Mouse (Mus musculus) bone marrow, adult 2 months (tissue): Measurements from ENCODE around the gene Vegfa. TPM values are rescaled to one million over a fixed set of nuclear protein-coding genes. Genes with fewer than 3 reads are reported as not detected.

Experiments used
- H3K27ac ChIP-seq: fragments of 200-500 bp; 2 replicates; pipeline ENCODE4 v1.5.1; 2012; ENCODE audit warnings: low read depth, mild to moderate bottlenecking, control low read depth, inconsistent platforms, low read length; ENCODE audit not compliant: control insufficient read depth, poor library complexity, insufficient read depth
- H3K4me1 ChIP-seq: fragments of 200-500 bp; 2 replicates; pipeline ENCODE4 v1.6.1; 2011; ENCODE audit warnings: low read length; ENCODE audit not compliant: control insufficient read depth, insufficient read depth
- H3K4me3 ChIP-seq: fragments of 200-500 bp; replicated peaks from 2 replicates; pipeline ENCODE3; 2011; ENCODE audit warnings: mild to moderate bottlenecking, low read depth, low read length, control low read depth; ENCODE audit not compliant: control insufficient read depth
- CTCF ChIP-seq: fragments of 200-500 bp; IDR thresholded peaks from 2 replicates; pipeline ENCODE4 v1.5.1; 2011; ENCODE audit warnings: low read length, control low read depth; ENCODE audit not compliant: control insufficient read depth, insufficient read depth
- POLR2A ChIP-seq: fragments of 200-500 bp; IDR thresholded peaks from 2 replicates; pipeline ENCODE4 v1.6.1; 2011; ENCODE audit warnings: low read depth, mild to moderate bottlenecking, control low read depth, low read length, borderline replicate concordance; ENCODE audit not compliant: control insufficient read depth
- WGBS: fragments of 180-500 bp; shearing (Covaris S2); methylation state at CpG from one replicate; pipeline ENCODE4 v1.1.7; 2018; 5-methylcytosine and 5-hydroxymethylcytosine counted together
- polyA plus RNA-seq: library from polyadenylated mRNA; stranded (reverse); fragments of >200 nt; gene quantifications from 2 replicates; pipeline ENCODE4 v1.2.4, GENCODE M21; 2011; ENCODE audit warnings: low replicate concordance; ENCODE audit not compliant: missing spikeins, insufficient read depth, insufficient read length

The Vegfa gene
- polyA plus RNA-seq, 1 experiment, result 18.8 TPM

DNA sequence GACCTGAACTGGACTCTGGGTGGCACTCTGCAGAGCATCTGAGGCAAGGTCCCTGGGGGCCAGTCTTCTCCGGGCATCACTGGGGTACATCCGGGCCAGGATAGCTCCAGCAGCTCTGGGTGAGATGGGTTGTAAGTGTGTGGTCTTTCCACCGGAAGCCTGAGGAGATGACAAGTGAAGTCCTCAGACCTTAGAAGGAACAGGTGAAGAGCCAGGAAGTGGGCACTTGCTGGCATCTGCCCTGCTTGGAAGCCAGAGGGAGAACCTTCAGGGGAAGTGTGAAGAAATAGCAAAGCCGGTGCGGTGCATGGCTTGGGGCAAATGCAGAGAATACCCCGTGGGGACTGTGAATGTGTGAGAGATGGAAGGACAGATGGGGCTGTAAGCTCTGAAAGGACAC, 21.7 kb downstream of the Vegfa start:
- TF ChIP-seq CTCF (no peak), POLR2A (no peak)
- H3K4me1 ChIP-seq, result peaks cover 12% of the 10 kb centered on the region
- H3K4me3 ChIP-seq, result no peak overlapping the region
- WGBS, result 18% methylated on average over 6 of the region's 6 CpGs
- H3K27ac ChIP-seq, result peak overlapping the region; percentile 68

DNA sequence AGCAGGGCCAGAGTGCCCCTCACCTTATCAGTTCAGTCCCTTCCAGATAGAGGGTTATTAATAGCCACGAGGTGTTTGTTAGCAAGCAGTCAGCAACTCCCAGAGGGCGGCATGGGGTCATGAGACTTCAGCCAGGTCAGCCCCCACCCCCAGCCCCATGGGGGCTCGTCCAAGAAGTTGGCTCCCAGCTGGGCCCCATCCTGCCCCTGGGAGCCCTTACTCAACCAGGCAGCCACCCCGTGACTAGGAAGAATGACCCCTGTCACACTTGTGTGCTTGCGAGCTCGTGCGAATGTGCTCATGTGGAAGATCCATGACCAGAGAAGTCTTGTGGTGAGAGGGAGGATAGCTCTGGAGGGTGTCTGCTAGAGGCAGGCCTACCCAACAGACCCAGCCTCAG, 23.0 kb downstream of the Vegfa start:
- WGBS, result 49% methylated on average over 7 of the region's 7 CpGs
- Histone ChIP-seq H3K4me3 (no peak overlapping the region), H3K4me1 (peaks cover 14% of the 10 kb centered on the region), H3K27ac (peak overlapping the region; percentile 45)
- TF ChIP-seq POLR2A (no peak), CTCF (no peak)

DNA sequence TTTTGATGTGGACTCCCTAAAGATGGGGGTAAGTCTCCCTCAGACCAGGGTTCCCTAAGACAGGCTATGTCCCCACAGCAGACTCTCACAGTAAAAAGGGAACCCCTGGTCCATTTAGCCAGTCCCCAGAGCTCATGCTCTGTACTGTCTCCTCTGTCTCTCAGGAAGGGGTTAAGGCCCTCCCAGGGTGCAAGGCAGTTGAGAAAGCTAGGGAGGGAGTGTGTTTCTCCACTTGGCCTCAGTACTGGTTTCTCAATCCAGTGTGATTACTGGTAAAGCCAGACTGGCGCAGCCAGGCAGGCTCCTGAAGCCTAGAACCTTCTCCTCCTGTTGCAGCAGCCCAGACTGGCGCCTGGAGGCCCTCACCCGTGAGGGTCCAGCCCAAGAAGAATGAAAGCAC, 26.7 kb downstream of the Vegfa start:
- 31% methylated on average over 3 of the region's 3 CpGs for WGBS
- peak overlapping the region; percentile 48 for H3K4me3 ChIP-seq
- TF ChIP-seq CTCF (no peak), POLR2A (no peak)
- peaks cover 8% of the 10 kb centered on the region for H3K4me1 ChIP-seq
- peak overlapping the region; percentile 87 for H3K27ac ChIP-seq

DNA sequence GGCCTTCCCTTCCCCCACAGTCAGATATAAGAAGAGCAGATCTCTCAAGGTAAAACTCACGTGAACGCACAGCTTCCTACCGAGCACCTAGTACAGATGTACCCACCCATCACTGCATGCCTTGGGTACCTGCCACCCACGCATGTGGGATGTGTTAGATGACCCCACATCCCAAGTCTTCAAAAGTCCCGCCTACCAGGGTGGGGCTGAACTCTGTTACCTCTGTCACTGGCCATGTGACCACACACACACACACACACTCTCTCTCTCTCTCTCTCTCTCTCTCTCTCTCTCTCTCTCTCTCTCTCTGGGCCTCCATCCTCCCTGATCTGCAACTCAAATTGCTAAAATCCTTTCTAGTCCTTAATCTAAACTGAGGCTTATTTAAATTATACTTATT, 27.7 kb downstream of the Vegfa start:
- Histone ChIP-seq H3K4me3 (no peak overlapping the region), H3K4me1 (peaks cover 8% of the 10 kb centered on the region), H3K27ac (no peak overlapping the region)
- TF ChIP-seq CTCF (no peak), POLR2A (no peak)
- WGBS, result 70% methylated on average over 5 of the region's 5 CpGs

DNA sequence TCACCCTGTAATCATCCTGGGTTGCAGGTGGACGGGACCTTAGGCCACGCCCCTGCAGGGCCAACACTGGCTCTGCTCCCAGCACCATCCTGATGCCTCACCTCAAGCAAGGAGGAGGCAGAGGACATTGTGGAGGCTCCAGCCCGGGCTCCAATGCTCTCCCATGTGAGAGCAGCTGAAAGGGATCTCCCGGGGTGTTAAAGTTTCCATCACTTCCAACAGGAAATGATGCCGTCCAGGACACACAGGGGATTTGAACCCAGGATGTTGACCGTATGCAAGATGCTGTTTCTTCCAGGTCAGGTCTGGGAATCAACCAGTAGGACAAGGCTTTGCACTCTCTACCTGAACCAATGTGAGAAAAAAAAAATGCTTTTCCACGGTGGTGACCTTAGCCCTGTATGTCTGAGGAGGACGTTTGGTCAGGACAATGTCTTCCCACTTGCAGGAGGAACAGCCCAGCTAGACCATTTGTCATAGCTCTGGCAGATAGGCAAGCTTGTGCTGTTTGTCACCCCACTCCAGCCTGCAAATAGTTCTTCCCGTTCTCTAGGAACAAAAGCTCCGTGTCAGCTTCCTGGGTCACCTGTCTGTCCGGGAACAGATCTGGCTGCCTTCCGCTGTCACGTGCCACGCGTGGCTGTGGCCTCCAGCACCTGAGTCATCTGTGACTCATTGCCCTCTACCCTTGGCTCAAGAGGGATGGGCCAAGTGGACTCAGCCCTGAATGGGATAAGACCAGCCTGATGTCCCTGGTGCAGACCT, 28.3 kb downstream of the Vegfa start:
- WGBS, result 73% methylated on average over 15 of the region's 15 CpGs
- H3K4me1 ChIP-seq, result peaks cover 6% of the 10 kb centered on the region
- H3K27ac ChIP-seq, result no peak overlapping the region
- no peak for TF ChIP-seq POLR2A
- TF ChIP-seq CTCF, result no peak
- no peak overlapping the region for H3K4me3 ChIP-seq

DNA sequence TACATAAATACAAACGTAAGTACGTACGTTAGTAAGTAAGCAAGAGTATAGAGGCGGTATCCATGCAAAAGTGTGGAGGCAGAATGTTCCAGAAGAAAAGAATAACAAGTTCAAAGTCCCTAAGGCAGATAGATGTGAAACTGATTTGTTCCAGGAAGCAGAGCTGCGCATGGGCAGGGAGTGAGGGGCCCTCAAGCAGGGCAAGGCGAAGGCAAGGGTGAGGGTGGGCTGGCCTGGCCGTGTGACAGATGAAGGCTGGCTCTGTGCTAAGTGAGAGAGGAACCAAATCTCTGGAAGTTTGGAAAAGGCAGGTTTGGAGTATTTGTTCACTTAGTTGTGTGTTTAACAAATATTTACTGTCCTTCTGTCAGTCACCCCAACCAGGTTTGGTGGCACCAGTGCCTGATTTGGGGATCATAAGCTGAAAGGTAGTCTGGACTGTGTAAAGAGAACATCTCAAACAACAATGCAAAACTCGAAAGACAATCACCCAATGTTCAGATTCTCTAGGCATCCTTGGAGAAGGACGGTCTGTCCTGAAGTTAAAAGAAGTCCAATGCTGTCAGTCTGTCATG, 32.7 kb downstream of the Vegfa start:
- 78% methylated on average over 9 of the region's 9 CpGs for WGBS
- H3K4me3 ChIP-seq, result no peak overlapping the region
- peaks cover 1% of the 10 kb centered on the region for H3K4me1 ChIP-seq
- no peak for TF ChIP-seq CTCF
- no peak for TF ChIP-seq POLR2A
- H3K27ac ChIP-seq, result no peak overlapping the region

DNA sequence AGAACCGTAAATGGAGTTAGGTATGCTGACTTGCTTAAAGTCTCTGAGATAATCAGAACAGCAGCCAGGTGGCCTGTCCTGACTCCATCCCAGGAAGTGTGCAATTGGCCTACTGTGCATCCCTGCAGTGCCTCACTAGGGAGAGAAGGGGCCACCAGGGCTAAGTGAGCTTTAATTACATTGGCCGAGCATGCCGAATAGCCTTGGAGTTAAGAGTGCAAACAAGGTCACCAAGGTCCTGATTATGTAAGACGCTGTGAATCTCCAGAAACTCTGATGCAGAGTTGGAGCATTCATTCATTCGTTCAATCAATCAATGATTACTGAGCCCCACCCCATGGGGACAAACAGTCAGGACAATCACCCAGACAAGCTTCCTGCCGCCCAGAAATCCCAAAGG, 33.8 kb downstream of the Vegfa start:
- WGBS, result 62% methylated on average over 6 of the region's 6 CpGs
- Histone ChIP-seq H3K4me1 (no peaks in the 10 kb centered on the region; the same call in none of the 2 replicates), H3K4me3 (no peak overlapping the region), H3K27ac (no peak overlapping the region)
- TF ChIP-seq CTCF (no peak), POLR2A (no peak)

DNA sequence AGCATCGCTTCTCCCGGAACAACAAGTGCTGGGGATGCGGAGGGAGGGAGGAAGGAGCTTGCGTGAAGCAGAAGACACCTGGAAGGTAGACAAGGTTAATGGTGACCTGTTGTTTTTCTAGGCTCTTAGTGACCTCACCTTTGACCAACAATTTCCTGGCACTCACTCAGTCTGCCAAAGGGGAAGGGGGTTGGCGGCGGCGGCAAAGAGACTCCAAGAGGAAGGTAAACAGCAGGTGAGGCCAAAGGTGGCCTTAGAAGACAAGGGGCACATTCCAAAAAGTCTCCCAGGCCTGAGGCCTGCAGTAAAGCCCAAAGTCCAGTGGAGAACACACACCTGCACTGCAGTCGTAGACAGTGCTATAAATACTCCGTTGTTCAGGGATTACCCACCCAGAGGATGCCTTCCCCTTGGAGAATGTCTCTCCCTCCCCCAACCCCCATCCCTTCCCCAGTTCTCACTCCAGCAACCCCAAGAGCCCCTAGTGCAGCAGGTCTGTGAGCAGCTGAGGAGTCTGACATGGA, 35.2 kb downstream of the Vegfa start:
- Histone ChIP-seq H3K4me1 (no peaks in the 10 kb centered on the region; the same call in 1 of the 2 replicates), H3K27ac (no peak overlapping the region), H3K4me3 (no peak overlapping the region)
- 91% methylated on average over 9 of the region's 9 CpGs for WGBS
- no peak for TF ChIP-seq POLR2A
- no peak for TF ChIP-seq CTCF

DNA sequence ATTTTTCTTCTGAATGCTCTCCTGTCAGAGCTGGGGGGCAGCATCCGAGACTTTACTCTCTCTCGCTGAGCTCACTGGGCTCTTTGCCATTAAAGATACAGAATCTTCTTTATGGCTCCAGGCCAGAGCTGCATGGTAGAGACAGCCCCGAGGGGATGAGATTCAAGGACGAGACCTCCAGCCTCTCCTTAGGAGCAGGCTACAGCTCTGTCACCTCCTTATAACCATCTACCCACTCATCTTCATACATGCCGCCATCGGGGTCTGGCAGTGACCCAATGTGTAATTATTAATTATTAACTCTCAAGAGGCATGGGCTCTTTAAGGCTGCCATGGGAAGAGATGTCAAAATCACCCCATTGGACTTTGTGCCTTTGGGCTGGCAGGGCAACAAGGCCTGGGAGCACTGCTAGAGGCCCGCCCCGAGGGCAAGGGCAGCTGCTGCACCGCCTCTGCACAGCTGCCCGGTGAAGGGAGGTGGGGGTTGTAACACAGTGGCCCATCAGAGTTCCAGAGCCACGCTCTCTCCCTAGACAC, 37.8 kb downstream of the Vegfa start:
- TF ChIP-seq CTCF (no peak), POLR2A (no peak)
- 64% methylated on average over 11 of the region's 11 CpGs for WGBS
- Histone ChIP-seq H3K27ac (no peak overlapping the region), H3K4me3 (no peak overlapping the region), H3K4me1 (no peaks in the 10 kb centered on the region; the same call in 1 of the 2 replicates)
